Mouse (Mus musculus) intestine, postnatal 0 days (tissue): ENCODE results near the gene Acvr1. TPM values are rescaled to one million over a fixed set of nuclear protein-coding genes. Genes with fewer than 3 reads are reported as not detected.
A peak's percentile ranks its signal among the peaks of the same experiment; 100 is the strongest.

ENCODE experiments used
- ATAC-seq: fragments of 200-750 bp; cut with Nextera tagmentation; 2 replicates; pipeline ENCODE4 v1.8.0; 2017; ENCODE audit warnings: mild to moderate bottlenecking, moderate TSS enrichment, moderate library complexity
- H3K27ac ChIP-seq: fragments of 300-500 bp; sonication (generic); 2 replicates; pipeline ENCODE4 v1.5.1; 2014; ENCODE audit warnings: mild to moderate bottlenecking, low read depth, low read length, moderate library complexity
- H3K27me3 ChIP-seq: fragments of 300-500 bp; sonication (generic); replicated peaks from 2 replicates; pipeline ENCODE4 v1.6.1; 2014; ENCODE audit warnings: low read length, mixed read lengths; ENCODE audit not compliant: control insufficient read depth, insufficient read depth
- H3K36me3 ChIP-seq: fragments of 300-500 bp; sonication (generic); 2 replicates; pipeline ENCODE4 v1.6.1; 2014; ENCODE audit warnings: mild to moderate bottlenecking, moderate library complexity; ENCODE audit not compliant: control insufficient read depth, insufficient read depth
- H3K4me1 ChIP-seq: fragments of 300-500 bp; sonication (generic); replicated peaks from 2 replicates; pipeline ENCODE4 v1.6.1; 2014; ENCODE audit warnings: antibody characterized with exemption, low read length, mixed read lengths; ENCODE audit not compliant: control insufficient read depth, insufficient read depth
- H3K4me2 ChIP-seq: fragments of 300-500 bp; sonication (generic); replicated peaks from 2 replicates; pipeline ENCODE4 v1.6.1; 2014; ENCODE audit warnings: low read depth, mild to moderate bottlenecking, moderate library complexity
- H3K4me3 ChIP-seq: fragments of 300-500 bp; sonication (generic); 2 replicates; pipeline ENCODE4 v1.5.1; 2014; ENCODE audit warnings: low read depth, low read length
- H3K9ac ChIP-seq: fragments of 300-500 bp; sonication (generic); 2 replicates; pipeline ENCODE4 v1.6.1; 2014; ENCODE audit warnings: mild to moderate bottlenecking, low read depth, low read length
- H3K9me3 ChIP-seq: fragments of 300-500 bp; sonication (generic); 2 replicates; pipeline ENCODE4 v1.6.1; 2016; ENCODE audit warnings: mixed run types; ENCODE audit not compliant: control insufficient read depth
- CTCF ChIP-seq: sonication (generic); IDR thresholded peaks from 2 replicates; pipeline ENCODE4 v1.5.1; 2016; ENCODE audit warnings: low read depth, mild to moderate bottlenecking, control low read depth, antibody characterized with exemption, moderate library complexity
- WGBS: fragments of 180-500 bp; shearing (Covaris S2); extraction: QIAGEN DNeasy Blood & Tissue Kit; methylation state at CpG from one replicate; pipeline ENCODE4 v1.1.7; 2014; 5-methylcytosine and 5-hydroxymethylcytosine counted together
- polyA plus RNA-seq: library from polyadenylated mRNA; unstranded; fragments of >200 nt; fragmentation: Nextera tagmentation; extraction: Ambion mirVana; gene quantifications from 2 replicates; pipeline ENCODE4 v1.2.1, GENCODE M21; 2015

Gene Acvr1
- polyA plus RNA-seq, 1 experiment from 2014 or later: 4.6 TPM

DNA sequence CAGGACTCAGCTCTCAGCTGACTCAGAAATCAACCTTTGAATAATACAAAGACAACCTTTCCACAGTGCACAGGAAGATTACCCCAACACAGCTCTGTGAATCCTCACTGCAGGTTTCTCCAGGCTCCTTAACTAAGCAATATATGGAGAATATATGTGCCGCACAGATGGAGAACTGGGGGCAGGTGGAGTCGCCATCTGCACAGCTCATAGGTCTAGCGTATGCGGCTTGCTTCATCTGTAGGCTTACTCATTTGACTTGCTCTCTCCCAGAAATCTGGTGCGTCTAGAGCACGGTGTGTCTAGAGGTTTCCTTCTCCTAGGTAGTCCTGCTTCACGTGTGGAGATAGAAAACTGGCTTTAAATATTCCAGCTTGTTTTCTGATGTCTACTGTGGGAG is 134.7 kb downstream of the Acvr1 start:
- H3K27ac ChIP-seq: no peak overlapping the region
- WGBS: 97% methylated on average over 7 of the region's 7 CpGs
- H3K4me3 ChIP-seq: no peak overlapping the region
- no peaks in the 10 kb centered on the region for H3K9me3 ChIP-seq
- no peak for ATAC-seq
- TF ChIP-seq CTCF: no peak
- H3K4me1 ChIP-seq: 0 out of 2 replicates have a peak, but pooled peaks cover 9% of the 10 kb centered on the region
- no peaks in the 10 kb centered on the region for H3K36me3 ChIP-seq
- H3K27me3 ChIP-seq: no peaks in the 10 kb centered on the region
- H3K9ac ChIP-seq: no peak overlapping the region
- H3K4me2 ChIP-seq: no peak overlapping the region

GRCm38 (mm10) chr2:58425436-58426004 is 141.4 kb downstream of the Acvr1 start:
- no peak for TF ChIP-seq CTCF
- Histone ChIP-seq H3K36me3 (no peaks in the 10 kb centered on the region), H3K4me1 (no peaks in the 10 kb centered on the region), H3K9ac (no peak overlapping the region), H3K9me3 (no peaks in the 10 kb centered on the region), H3K4me2 (no peak overlapping the region), H3K27me3 (no peaks in the 10 kb centered on the region), H3K27ac (no peak overlapping the region), H3K4me3 (no peak overlapping the region)
- 90% methylated on average over 13 of the region's 13 CpGs for WGBS
- ATAC-seq: peak; percentile 41; the same call in 1 of the 2 replicates

- TF ChIP-seq CTCF: no peak
- WGBS: 65% methylated on average over 5 of the region's 5 CpGs
Observed at GRCm38 (mm10) chr2:58423319-58423718, 143.6 kb downstream of the Acvr1 start.

DNA sequence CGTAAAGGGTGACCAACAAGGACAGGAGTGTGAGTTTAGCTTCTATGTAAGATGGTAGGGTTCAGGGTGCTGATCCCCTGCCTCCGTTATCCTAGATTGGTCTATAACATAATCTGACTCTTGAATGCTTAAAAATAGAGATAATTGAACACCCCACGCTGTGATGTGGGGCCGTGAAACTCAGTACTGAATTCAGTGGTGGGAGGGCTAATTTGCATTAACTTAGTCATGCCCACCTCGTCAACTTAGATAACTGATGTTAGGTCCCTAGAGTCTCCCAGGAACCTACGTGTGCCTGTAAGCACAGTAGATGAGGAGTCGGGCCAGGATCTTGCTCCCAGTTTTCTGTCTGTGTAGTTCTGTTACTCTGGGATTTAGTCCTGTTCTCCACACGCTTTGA is 147.4 kb downstream of the Acvr1 start:
- Histone ChIP-seq H3K4me1 (no peaks in the 10 kb centered on the region), H3K4me2 (no peak overlapping the region), H3K36me3 (no peaks in the 10 kb centered on the region), H3K9ac (no peak overlapping the region), H3K27ac (no peak overlapping the region), H3K9me3 (no peaks in the 10 kb centered on the region), H3K4me3 (no peak overlapping the region), H3K27me3 (no peaks in the 10 kb centered on the region)
- TF ChIP-seq CTCF: no peak
- 92% methylated on average over 8 of the region's 8 CpGs for WGBS
- ATAC-seq: no peak

More at GRCm38 (mm10) chr2:58423319-58423718, 143.6 kb downstream of the Acvr1 start:
- H3K36me3 ChIP-seq: no peaks in the 10 kb centered on the region
- ATAC-seq: no peak
- H3K27ac ChIP-seq: no peak overlapping the region
- no peaks in the 10 kb centered on the region for H3K27me3 ChIP-seq
- no peaks in the 10 kb centered on the region for H3K9me3 ChIP-seq
- no peak overlapping the region for H3K4me2 ChIP-seq
- no peak overlapping the region for H3K4me3 ChIP-seq
- no peak overlapping the region for H3K9ac ChIP-seq
- no peaks in the 10 kb centered on the region for H3K4me1 ChIP-seq

GRCm38 (mm10) chr2:58418109-58418508 is 148.8 kb downstream of the Acvr1 start:
- ATAC-seq: peak; percentile 60
- no peaks in the 10 kb centered on the region for H3K9me3 ChIP-seq
- no peak overlapping the region for H3K4me2 ChIP-seq
- H3K27ac ChIP-seq: no peak overlapping the region
- no peaks in the 10 kb centered on the region for H3K36me3 ChIP-seq
- H3K4me3 ChIP-seq: no peak overlapping the region
- H3K27me3 ChIP-seq: no peaks in the 10 kb centered on the region
- no peaks in the 10 kb centered on the region for H3K4me1 ChIP-seq
- 30% methylated on average over 1 of the region's 1 CpGs for WGBS
- H3K9ac ChIP-seq: no peak overlapping the region
- TF ChIP-seq CTCF: no peak

GRCm38 (mm10) chr2:58417684-58418083 is 149.3 kb downstream of the Acvr1 start:
- H3K9ac ChIP-seq: no peak overlapping the region
- no peak overlapping the region for H3K27ac ChIP-seq
- H3K36me3 ChIP-seq: no peaks in the 10 kb centered on the region
- H3K9me3 ChIP-seq: no peaks in the 10 kb centered on the region
- H3K4me2 ChIP-seq: peak overlapping the region; percentile 17; the same call in 1 of the 2 replicates
- no peaks in the 10 kb centered on the region for H3K4me1 ChIP-seq
- H3K4me3 ChIP-seq: no peak overlapping the region
- ATAC-seq: peak; percentile 53; the same call in 1 of the 2 replicates
- WGBS: 52% methylated on average over 9 of the region's 9 CpGs
- no peak for TF ChIP-seq CTCF
- H3K27me3 ChIP-seq: no peaks in the 10 kb centered on the region
